Mouse (Mus musculus) kidney, adult 2 months (tissue): ENCODE data around the gene Slc4a5. TPM values are rescaled to one million over a fixed set of nuclear protein-coding genes. Genes with fewer than 3 reads are reported as not detected.

ENCODE experiments used
- DNase-seq: peaks from one replicate; pipeline ENCODE4 v3.0.0; 2021
- H3K27ac ChIP-seq: fragments of 200-500 bp; 2 replicates; pipeline ENCODE4 v1.5.1; 2012; ENCODE audit warnings: low read depth, low read length, control low read depth, inconsistent platforms; ENCODE audit not compliant: insufficient read depth
- H3K27me3 ChIP-seq: fragments of 200-500 bp; replicated peaks from 2 replicates; pipeline ENCODE4 v1.6.1; 2012; ENCODE audit warnings: mild to moderate bottlenecking, moderate library complexity, low read length, inconsistent platforms; ENCODE audit not compliant: control insufficient read depth, insufficient read depth
- H3K36me3 ChIP-seq: fragments of 200-500 bp; 2 replicates; pipeline ENCODE4 v1.6.1; 2012; ENCODE audit warnings: mild to moderate bottlenecking, moderate library complexity, low read length, inconsistent platforms; ENCODE audit not compliant: control insufficient read depth, insufficient read depth
- H3K4me1 ChIP-seq: fragments of 200-500 bp; 2 replicates; pipeline ENCODE4 v1.6.1; 2011; ENCODE audit warnings: low read length; ENCODE audit not compliant: control insufficient read depth, insufficient read depth
- H3K4me3 ChIP-seq: fragments of 200-500 bp; 2 replicates; pipeline ENCODE4 v1.5.1; 2011; ENCODE audit warnings: mild to moderate bottlenecking, low read depth, low read length, control low read depth; ENCODE audit not compliant: insufficient read depth
- CTCF ChIP-seq: fragments of 200-500 bp; conservative IDR thresholded peaks from 2 replicates; pipeline ENCODE4 v1.5.1; 2011; ENCODE audit warnings: low read depth, mild to moderate bottlenecking, control low read depth, low read length, moderate library complexity, mixed read lengths; ENCODE audit not compliant: insufficient read depth, insufficient read length
- POLR2A ChIP-seq: fragments of 200-500 bp; IDR thresholded peaks from one replicate; pipeline ENCODE4 v1.6.1; 2011; ENCODE audit warnings: low read depth, low read length, control low read depth
- WGBS: fragments of 180-500 bp; shearing (Covaris S2); methylation state at CpG from one replicate; pipeline ENCODE4 v1.1.7; 2018; 5-methylcytosine and 5-hydroxymethylcytosine counted together
- polyA plus RNA-seq: library from polyadenylated mRNA; depleted of rRNA; stranded (reverse); fragments of >200 nt; gene quantifications from 2 replicates; pipeline ENCODE4 v1.2.3, GENCODE M21; 2012

The Slc4a5 gene
- polyA plus RNA-seq, 1 experiment: 3.3 TPM

- Histone ChIP-seq H3K4me3 (no peak overlapping the region), H3K27ac (no peak overlapping the region), H3K27me3 (no peaks in the 10 kb centered on the region), H3K36me3 (no peaks in the 10 kb centered on the region), H3K4me1 (peaks cover 10% of the 10 kb centered on the region; the same call in 1 of the 2 replicates)
- TF ChIP-seq POLR2A (no peak), CTCF (no peak)
- no peak for DNase-seq
- 77% methylated on average over 3 of the region's 3 CpGs for WGBS
Measured at GRCm38 (mm10) chr6:83347916-83348315, 128.3 kb downstream of the Slc4a5 start.

DNA sequence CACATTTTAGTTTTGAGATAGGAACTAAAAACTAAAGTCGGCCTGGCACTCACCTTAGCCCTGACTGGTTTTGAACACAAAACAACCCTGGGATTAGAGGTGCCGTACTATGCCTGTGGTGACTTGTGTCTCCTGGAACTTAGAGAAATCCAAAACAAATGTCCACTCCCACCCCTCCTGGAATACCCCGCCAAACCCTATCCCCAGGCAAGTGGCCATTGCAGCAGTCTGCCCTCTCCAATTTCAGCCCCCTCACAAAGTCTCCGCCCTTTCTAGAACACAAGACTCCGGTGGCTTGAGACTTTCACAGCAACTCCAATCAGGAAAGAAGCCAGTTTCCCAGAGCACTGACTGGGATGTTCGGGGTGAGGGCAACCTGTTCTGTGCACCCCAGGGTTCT, 129.2 kb downstream of the Slc4a5 start, which contains the start of gene Bola3:
TSS of gene Bola3 (plus strand) at position 275 of the 400 bp plus-strand sequence.
- H3K4me1 ChIP-seq: peaks cover 10% of the 10 kb centered on the region; the same call in 1 of the 2 replicates
- no peak for TF ChIP-seq POLR2A
- no peak for TF ChIP-seq CTCF
- no peak for DNase-seq
- no peaks in the 10 kb centered on the region for H3K27me3 ChIP-seq
- no peaks in the 10 kb centered on the region for H3K36me3 ChIP-seq
- H3K27ac ChIP-seq: peak within 1 kb of the TSS; percentile 46
- H3K4me3 ChIP-seq: peak within 1 kb of the TSS; percentile 87
- whole genome bisulfite sequencing: 28% methylated on average over 6 of the region's 6 CpGs

DNA sequence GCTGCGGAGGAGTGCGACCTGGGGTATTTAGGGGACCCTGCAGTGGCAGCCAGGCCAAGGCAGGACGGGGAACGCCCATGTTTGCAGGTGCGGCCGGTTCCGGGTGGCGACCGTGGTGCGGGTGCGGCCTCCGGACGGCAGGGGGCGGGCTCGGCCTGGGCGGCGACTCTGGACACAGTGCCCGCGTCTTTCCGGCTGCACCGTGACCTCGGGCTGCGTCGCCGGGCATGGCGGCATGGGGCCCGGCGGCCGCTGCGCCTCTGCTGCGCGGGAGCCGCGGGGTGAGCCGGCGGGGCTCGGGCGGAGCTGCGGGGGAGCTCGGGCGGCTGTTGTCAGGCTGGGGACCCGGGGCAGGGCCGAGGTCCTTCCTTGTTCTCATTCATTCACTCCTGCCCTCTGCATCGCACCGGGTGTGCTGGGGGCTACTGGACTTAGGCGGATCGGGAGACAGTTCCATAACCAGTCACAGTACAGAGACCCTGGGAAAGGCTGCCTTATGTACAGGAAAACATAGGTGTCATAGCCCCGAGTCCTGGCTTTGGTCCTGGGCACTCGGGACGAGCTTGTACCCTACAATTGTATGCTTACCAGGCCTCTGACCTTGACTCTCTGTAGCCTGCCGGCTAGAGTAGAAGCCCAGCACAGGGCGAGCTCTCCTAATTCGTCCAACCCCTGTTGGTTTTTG, 129.8 kb downstream of the Slc4a5 start:
- Histone ChIP-seq H3K36me3 (no peaks in the 10 kb centered on the region), H3K27me3 (no peaks in the 10 kb centered on the region), H3K27ac (peak overlapping the region; percentile 46), H3K4me3 (peak overlapping the region; percentile 87), H3K4me1 (peaks cover 10% of the 10 kb centered on the region; the same call in 1 of the 2 replicates)
- DNase-seq: peak; percentile 93
- WGBS: under 1% methylated on average over 53 of the region's 53 CpGs
- peak; percentile 59 for TF ChIP-seq POLR2A
- TF ChIP-seq CTCF: peak; percentile 77

DNA sequence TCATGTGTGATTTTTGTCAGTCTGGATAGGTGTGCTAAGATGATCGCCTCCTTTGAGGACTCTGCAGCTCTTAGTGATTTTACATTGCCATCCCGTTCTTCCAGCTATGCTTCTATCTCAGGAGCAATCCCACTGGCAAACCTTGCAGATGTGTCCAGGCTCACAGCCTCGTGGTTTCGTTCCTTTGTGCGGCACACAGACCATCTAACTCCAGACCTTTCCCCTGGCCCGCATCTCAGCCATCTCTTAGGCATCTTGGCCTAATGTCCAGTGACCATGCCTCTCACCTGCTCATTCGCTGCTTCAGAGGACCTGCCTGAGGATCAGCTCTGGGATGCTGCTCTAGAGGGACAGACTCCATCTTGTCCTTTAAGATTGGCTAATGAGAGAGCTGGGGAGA, 130.5 kb downstream of the Slc4a5 start:
- 78% methylated on average over 7 of the region's 7 CpGs for WGBS
- peak overlapping the region; percentile 46; the same call in 1 of the 2 replicates for H3K27ac ChIP-seq
- DNase-seq: no peak
- H3K27me3 ChIP-seq: no peaks in the 10 kb centered on the region
- H3K4me3 ChIP-seq: peak overlapping the region; percentile 87
- TF ChIP-seq POLR2A (no peak), CTCF (no peak)
- H3K36me3 ChIP-seq: no peaks in the 10 kb centered on the region
- H3K4me1 ChIP-seq: peaks cover 13% of the 10 kb centered on the region; the same call in 1 of the 2 replicates

GRCm38 (mm10) chr6:83350851-83351405, 131.3 kb downstream of the Slc4a5 start:
- Histone ChIP-seq H3K4me3 (no peak overlapping the region), H3K27ac (no peak overlapping the region)
- 91% methylated on average over 16 of the region's 16 CpGs for WGBS

GRCm38 (mm10) chr6:83351490-83352160, 132.0 kb downstream of the Slc4a5 start:
- Histone ChIP-seq H3K36me3 (no peaks in the 10 kb centered on the region), H3K27ac (no peak overlapping the region), H3K4me1 (peaks cover 14% of the 10 kb centered on the region; the same call in 1 of the 2 replicates), H3K27me3 (no peaks in the 10 kb centered on the region), H3K4me3 (no peak overlapping the region)
- WGBS: 85% methylated on average over 7 of the region's 7 CpGs
- DNase-seq: no peak
- TF ChIP-seq CTCF (no peak), POLR2A (no peak)

More at GRCm38 (mm10) chr6:83350851-83351405, 131.3 kb downstream of the Slc4a5 start:
- Histone ChIP-seq H3K36me3 (no peaks in the 10 kb centered on the region), H3K4me1 (peaks cover 14% of the 10 kb centered on the region; the same call in 1 of the 2 replicates), H3K27me3 (no peaks in the 10 kb centered on the region)
- DNase-seq: no peak
- TF ChIP-seq CTCF (no peak), POLR2A (no peak)
